Mouse (Mus musculus): Measurements from ENCODE around the gene Msh4.
"Not testable (repeated sequence)": the region's sequence is repeated elsewhere in the genome, so short reads cannot be mapped to it uniquely, and the experiment has no call there.

Gene Msh4

DNA sequence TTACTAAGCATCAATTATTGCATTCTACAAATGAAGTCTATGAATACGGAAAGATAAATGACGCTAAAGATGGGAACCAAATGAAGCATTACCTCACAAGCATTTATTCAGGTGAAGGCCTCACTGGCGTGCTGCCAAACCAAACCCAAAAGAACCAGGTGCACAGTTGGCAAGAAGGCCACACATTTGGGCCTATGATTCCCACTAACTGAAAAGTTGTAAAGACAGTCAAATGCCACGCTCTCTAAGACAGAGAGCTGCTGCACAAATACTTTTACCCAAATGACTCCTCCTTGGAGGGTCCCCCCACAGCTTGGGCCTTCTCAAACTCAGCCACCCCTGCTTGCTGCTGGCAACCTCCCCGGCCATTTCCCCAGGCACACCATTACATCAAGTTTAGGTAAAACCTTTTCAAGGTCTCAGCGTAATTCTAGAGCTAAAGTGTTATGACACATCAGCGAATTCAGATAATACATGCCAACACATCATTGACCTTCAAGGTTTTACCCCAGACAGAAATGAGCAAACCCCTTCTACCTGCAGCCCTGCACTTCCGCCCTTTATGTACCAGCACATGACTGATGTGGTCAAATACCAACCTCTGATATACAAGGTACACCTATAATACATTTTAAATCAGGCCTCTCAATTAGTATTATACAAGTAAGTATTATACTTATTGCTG, 5.4 kb upstream of the Msh4 start:
- DNase-seq (ENCODE audit: low read depth), result peak; percentile 50

DNA sequence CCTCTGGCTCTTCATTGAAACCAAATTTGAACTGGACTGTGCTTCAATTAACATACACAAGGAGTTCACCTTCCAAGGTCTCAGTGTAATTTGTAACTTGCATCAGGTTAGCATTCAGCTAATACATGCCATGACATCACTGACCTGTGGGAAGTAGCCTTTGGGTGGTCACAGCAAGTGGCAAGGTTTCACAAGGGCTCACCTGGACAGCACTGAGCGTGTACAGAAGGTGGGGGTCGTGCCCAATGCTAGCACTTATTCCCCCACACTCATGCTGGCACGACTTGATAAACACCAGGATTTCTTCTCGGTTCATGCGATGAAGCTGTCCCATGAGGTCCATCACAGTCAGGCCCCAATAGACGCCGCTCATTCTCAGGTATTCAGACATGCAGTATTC, 4.6 kb upstream of the Msh4 start:
- no peak for DNase-seq (ENCODE audit: low read depth)

DNA sequence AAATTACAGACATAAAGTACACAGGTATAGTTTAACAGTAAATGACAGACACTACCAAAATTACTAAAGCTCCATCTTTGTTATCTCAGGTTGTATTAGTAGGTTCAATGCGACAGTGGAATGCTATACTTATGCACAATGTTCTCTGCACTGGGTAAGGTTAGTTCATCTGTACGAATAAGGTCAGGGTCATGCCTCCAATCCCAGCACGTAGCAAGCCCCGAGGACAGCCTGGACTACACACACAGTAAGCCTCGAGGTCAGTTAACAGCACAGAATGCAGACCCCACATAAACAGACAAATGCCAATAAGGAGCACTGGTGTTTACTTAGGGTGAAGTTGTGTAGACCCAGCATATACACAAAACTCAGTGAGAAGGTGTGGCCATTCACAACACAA, 3.0 kb upstream of the Msh4 start:
- DNase-seq (ENCODE audit: low read depth), result no peak

DNA sequence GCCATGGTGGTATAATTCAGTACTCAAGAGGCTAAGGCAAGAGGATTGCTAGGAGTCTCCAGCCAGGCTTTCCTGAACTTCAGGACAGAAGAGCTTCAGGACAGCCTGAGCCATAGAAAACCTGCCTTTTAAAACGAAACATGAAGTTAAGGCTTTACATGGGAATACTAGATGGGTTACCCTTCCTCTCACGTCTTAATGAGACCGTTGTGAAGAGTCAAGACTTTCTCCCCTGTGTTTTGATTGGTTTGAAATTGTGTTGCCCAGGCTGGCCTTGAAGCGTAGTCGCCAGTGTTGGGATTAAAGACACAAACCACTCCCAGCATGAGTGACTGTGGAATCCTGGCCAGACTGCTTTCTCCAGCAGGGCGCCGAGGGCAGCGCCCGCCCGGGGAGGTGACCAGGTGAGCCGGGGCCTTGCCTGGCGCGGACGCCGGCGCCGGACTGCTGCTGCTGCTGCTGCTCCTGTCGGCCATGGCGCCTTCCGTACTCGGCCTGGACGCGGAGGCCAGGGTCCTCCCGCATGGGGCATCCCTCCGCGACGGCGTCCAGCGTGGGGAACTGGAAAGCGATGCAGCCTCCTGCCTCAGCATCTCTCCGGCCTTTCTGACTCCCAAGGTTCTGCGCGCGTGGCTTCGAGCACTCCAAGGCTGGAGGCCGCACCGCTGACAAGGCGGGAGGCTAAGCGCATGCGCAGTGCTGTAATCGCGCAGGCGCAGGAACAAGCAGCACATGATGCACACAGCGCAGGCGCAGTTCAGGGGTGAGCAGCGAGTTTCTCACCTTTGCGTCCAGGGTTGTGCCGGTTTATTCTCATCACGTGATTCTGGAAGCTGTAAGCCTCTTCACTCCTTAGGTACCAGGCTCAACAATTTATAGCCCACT, 445 bp downstream of the Msh4 start:
- no peak for DNase-seq (ENCODE audit: low read depth)

DNA sequence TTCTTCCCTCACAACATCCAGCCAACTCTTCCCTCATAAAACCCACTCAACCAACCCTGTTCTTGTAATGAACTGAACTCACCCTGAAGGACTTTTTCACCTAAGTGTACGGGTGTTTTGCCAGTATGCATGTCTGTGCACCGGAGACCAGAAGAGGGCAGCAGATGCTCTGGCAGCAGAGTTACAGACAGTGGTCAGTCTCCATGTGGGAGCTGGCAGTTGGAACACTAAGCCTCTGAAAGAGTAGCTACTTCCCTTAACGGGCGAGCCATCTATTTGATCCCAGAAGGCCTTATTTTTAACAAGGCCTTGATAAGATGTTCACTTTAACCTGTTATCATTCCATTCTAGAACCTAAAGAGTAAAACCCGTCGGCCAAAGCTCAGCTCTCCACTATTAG, 1.4 kb downstream of the Msh4 start:
- DNase-seq (ENCODE audit: low read depth), result peak; percentile 69

DNA sequence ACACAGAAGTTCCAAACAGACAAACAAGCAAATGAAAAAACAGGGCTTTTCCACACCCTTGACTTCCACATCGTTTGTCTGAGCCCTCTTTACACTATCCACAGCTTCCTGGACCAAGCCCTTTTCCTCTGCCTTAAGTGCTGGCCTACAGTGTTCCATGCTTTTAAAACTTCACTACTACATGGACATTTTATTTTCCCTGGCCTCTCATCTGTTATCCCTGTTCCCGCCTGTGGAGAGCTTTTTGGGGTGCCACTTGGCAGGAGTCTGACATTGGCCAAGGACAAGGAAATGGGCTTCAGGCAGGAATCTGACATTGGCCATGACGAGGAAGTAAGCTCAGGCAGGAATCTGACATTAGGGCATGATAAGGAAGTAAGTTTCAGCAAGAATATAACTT, 3.3 kb downstream of the Msh4 start:
- no peak for DNase-seq (ENCODE audit: low read depth)

DNA sequence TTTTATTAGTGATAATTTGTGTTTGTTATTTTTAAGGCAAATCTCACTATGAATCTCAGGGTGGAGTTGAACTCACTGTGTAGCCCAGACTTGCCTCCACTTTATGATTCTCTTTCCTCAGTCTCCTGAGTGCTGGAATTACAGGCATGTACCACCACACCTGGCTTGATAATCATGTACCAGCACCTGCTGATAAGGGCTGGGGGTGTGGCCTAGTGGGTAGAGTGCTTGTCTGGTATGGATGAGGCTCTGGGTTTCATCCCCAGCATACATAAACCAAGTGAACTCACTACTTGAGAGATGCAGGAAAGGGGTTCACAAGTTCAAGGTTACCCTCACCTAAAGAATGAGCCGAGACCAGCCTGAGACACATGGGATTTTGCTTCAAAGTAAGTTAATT, 4.0 kb downstream of the Msh4 start:
- DNase-seq (ENCODE audit: low read depth), result no peak

DNA sequence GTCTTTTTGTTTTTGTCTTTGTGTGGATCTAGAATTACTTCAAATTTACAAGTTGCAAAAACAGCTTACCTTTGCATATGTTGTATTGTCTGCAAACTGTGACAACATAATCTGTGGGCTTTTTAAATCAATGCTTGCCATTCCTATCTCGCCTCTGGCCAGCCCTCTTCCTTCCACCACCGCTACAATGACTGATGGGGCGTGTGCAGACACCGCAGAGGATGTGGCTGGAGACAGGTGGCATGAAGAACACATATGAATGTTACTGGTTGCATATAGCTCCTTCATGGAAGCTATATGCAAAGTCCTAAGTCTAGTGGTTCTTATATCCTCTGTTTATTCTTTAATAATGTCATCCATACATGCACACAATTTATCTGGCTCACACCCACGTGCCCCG, 8.7 kb downstream of the Msh4 start:
- no peak for DNase-seq (ENCODE audit: low read depth)

DNA sequence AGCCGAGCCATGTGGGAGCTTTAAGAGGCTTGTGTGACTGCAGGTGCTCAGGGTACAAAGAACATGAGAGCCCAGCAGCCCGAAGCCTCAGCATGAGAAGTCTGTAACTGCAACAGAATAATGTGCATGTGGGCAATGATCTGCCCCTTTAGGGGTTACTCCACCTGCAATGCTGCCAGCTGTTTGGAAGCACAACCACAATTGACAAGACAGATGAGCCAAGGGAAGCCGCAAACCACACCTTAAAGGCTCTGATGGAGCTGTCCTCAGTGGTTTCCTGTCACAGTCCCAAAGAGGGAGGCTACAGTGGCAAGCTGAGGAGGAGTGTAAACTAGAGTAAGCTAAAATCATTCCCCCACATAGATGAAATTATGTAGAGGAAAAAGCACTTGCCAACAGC, 10.5 kb downstream of the Msh4 start:
- no peak for DNase-seq (ENCODE audit: low read depth)

DNA sequence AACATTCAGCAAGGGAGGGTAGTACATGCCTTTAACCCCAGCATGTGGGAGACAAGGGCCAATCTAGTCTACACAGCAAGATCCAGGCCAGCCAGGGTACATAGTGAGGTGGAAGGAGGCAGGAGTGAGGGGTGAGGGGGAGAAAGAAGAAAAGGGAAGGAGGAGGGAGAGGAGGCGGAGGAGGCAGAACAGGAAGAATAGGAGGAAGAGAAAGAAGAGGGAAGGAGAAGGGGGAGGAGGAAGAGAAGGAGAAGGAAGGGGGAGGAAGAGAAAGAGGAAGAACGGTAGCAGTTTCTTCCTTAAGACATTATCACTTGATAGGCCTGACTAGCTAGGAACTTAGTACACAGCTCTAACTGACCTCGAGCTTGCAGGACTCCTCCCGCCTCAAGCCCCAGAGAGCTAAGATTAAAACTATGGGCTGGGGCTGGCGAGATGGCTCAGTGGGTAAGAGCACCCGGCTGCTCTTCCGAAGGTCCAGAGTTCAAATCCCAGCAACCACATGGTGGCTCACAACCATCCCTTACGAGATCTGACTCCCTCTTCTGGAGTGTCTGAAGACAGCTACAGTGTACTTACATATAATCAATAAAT, 16.7 kb downstream of the Msh4 start:
- no peak for DNase-seq (ENCODE audit: low read depth)

DNA sequence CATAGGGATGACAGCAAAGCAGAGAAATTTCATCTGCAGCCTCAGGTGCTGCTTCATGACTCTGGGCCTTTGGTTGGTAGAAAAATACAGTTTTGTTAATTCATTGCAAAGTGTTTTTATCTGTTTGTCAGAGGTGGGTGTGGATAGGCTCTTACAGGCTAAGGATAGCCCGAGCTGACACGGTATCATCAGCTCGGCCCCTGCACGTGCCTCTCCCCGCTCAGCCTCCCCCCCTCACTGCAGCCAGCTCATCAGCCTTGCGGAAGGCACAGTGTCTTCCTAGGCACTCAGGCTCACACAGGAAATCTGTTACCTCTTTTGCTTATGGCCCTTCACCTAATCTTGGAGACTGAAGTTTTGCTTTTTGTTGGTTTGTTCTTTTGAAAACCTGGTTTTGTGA, 17.8 kb downstream of the Msh4 start:
- DNase-seq (ENCODE audit: low read depth), result no peak

DNA sequence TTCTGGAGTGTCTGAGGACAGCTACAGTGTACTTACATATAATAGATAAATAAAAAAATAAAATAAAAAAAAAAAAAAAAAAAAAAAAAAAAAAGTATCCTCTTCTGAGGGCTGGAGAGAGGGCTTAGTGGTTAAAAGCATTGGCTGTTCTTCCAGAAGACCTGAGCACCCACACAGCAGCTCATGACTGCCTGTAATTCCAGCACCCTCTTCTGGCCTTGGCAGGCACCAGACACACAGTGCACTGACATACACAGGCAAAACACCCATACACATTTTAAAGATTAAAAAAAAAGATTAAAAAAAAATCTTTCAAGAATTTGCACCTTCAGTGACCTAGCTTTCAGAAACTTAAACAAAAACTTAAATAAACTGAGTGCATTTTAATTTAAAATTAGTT, 19.6 kb downstream of the Msh4 start:
- DNase-seq (ENCODE audit: low read depth), result no peak

DNA sequence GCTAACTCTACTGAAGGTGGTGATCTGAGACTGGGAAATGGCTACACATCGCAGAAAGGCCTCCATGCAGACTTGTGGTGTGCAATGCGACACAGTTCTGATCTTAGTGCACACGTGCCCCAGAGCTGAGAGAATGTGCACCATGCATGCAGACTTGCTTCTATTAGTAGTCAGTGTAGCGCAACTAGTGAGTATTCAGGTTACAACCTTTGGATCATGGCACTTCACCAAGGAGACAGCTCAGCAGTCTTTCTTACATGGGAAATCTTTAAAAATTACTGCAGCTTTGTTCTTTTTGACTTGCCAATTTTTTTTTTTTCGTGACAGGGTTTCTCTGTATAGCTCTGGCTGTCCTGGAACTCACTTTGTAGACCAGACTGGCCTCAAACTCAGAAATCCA, 34.5 kb downstream of the Msh4 start:
- DNase-seq (ENCODE audit: low read depth), result no peak

DNA sequence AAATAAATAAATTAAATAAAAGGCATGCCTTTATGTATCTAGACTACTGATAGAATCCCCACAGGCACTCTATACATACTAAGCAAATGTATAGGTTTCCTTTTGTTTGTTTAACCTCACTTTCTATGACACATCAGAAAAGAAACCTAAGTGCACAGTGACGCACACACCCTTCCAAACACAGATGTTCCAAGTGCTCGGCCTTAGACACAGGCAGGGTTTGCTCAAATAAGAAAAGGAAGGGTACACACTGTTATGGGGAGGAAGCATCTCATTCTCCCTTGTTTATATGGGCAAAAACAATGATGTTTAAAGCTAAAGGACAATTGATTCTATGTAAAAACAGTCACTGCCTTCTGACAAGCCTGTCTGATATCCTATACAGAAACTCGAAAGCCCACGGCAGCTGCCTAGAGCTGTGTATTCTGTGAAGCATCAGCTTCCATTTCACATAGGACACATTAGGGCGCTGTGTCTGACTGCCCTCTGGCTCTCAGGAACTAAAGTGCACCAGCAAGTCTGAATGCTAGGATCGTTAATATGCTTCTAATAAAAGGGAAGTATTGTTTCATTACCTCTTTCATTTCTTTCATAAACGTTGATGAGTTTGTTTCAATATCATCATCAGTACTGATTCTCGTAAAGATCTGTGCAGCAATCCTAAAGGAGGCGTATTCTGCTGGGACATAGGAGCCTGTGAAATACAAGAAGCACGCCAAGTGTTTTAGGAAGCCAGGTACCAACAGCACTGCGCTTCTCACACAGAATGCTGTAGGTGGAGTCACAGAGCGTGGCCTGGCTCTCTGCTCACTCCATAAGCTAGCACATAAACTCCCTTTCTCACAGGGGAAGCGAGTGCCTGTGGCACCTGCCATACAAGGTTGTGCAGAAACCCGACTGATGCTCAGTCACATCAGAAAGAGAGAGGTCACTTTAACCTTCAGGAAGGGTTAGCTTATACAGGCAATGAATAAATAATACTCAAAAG, 38.5 kb downstream of the Msh4 start:
- DNase-seq (ENCODE audit: low read depth), result peak; percentile 32

DNA sequence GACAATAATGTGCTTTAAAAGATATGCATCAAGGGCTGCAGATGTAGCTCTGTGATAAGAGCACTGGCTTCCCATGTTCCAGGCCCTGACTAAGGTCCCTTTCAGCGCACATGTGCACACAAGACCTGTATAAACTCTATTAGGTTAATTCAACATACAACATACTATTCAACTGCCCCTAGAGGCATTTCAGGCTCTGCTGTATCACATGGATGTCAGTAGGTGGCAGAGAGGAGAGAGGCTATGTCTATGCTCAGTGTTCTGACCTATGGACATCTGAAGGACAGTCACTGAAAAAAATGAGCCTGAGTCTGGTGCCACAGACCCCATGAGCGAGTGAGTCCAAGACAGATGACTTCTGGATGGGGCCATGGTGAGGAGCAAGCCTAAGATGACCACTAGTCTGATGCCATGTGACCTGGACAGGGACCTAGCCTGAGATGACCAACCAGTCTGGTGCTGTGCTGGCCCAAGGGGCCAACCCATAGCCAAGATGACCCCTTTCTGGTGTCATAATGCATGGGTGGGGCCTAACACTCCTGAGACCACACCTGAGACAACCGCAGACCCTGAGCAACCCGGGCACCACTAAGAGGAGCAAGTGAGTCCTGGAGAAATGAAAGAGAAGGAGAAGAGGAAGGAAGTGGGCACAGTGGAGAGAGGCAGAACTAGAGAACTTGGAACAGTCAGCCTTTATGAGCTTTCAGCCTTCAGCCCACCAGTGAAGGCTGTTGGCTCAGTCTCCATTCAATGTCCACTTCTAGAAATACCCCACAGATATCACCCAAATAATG, 41.1 kb downstream of the Msh4 start:
- no peak for DNase-seq (ENCODE audit: low read depth)

DNA sequence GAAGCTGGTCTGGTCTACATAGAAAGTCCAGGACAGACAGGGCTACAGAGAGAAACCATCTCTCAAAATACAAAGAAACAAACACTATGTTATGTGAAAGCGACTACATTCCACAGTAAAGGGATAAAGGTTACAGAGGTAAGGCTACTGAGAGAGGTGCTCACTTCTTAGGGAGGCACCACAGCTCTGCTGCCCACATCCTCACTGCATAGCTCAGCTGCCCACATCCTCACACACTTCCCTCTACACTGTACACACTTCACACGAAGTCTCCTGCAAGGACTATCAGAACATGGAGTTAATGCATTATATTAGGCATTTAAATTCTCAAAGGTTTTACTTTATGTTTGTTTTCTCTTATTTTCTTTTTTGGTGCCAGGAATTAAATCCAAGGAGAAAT, 42.1 kb downstream of the Msh4 start:
- no peak for DNase-seq (ENCODE audit: low read depth)

DNA sequence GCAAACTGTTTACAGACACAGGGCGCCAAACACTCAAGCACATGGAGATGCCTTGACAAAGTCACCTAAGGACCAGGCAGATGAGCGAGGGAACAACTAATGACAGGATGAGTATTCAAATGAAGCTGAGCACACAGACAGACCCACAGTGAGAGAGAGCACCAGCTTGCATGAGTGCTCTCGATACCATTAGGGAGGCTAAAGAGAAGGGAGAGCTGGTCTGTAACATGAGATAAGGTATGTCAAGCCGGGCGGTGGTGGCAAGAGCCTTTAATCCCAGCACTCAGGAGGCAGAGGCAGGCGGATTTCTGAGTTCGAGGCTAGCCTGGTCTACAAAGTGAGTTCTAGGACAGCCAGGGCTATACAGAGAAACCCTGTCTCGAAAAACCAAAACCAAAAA, 45.5 kb downstream of the Msh4 start:
- not testable (repeated sequence) for DNase-seq (ENCODE audit: low read depth)

DNA sequence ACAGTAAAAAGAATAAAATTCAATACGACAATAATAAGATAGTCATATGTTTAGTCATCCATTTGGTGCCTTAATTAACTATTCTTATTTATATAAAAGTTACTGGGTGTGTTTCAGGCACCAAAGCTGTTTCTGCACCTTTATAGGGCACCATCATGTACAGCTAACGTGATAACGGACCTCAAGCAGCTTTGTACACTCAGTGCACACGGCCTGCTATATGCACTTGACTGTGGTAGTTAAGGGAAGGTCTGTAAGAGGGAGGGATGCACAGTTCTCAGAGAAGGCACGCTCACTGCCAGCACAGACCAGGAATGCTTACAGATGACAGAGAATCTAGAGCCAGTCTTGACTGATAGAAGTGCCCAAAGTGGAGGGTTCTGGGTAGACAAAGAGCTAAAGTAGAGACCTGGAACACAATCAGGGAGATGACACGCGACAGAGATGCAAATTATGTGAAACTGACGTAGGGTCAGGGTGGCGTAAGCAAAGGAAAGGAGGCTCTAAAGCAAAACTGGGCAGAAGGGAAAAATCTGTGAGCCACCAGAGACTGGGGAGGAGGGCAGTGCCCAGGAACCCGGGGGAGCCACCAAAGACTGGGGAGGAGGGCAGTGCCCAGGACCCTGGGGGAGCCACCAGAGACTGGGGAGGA, 47.5 kb downstream of the Msh4 start:
- no peak for DNase-seq (ENCODE audit: low read depth)

DNA sequence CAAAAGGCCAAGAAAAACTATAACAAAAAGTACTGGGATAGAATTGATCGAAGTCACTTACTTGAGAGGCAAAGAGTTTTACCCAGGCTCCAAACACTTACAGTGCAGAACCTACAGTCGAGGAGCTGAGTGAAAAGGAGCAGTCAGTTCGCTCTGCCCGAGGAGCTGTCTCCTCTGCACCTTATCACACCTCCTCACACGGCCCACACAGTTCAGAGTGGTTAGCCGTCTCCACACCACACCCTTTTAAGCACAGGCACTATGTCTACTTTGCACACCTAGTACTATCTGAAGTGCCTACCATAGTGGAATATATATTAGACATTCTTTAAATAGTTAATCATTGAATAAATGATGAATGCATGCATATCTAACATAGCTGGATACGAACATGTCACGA, 53.7 kb downstream of the Msh4 start:
- no peak for DNase-seq (ENCODE audit: low read depth)

DNA sequence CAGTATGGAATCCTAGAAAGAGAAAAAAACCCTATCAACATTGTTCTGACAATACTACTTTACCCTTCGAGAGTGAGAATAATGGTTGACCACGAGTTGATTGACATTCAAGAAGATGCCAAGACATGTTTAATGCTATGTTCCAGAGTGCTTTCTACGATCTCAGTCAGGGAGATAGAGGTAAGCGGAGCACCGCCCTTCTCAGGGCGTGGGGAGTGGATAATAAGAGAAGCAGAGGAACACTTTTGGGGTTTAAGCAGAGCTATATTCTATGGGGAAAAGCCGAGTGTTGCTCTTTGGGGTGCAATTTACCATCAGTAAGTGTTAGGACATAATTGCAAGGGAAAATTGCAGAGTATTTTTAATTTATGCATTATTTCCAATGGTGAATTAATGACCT, 55.2 kb downstream of the Msh4 start:
- DNase-seq (ENCODE audit: low read depth), result no peak

All from NIH3T3 (cell line).